Mouse (Mus musculus) lung, adult 2 months (tissue): ENCODE data around the gene Dennd1c.

Experiments used
- CTCF ChIP-seq: fragments of 200-500 bp; IDR thresholded peaks from 2 replicates; pipeline ENCODE4 v1.5.1; 2011; ENCODE audit warnings: mild to moderate bottlenecking, low read length, control low read depth; ENCODE audit not compliant: insufficient read depth
- POLR2A ChIP-seq: fragments of 200-500 bp; IDR thresholded peaks from 2 replicates; pipeline ENCODE4 v1.6.1; 2011; ENCODE audit warnings: low read depth, mild to moderate bottlenecking, control low read depth, low read length, borderline replicate concordance; ENCODE audit errors: extremely low read depth

DNA sequence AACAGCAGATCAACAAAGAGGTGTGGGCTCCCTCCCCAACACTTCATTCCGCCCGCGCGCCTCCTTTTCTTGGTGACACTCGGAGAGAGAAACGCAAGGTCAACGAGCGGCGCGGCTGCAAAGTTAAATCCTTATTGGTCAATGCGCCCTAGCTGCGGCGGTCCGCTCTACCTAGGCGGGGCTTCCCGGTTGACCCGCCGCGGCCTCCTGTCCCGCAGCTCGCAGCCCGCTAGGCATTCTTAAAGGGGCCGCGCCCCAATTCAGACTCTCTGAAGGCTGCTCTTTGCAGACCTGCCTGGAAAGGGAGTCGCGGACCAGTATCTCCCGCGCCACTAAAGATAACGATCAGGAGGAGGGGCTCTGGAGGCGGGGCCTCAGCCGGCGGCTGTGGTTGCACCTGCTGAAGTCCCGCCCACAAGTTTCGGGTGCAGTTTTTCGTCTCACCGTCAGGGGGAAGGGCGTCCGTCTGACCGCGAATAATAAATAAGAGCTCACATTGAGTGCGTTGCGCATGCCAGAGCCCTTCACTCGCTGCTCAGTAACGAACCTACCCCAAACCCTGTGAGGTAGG, 18.0 kb downstream of the Dennd1c start:
- peak; percentile 66 for TF ChIP-seq CTCF
- TF ChIP-seq POLR2A = peak; percentile 65; the same call in 1 of the 2 replicates
